Mouse (Mus musculus) lung, postnatal 0 days (tissue): ENCODE results near the gene Fam92b. TPM values are rescaled to one million over a fixed set of nuclear protein-coding genes. Genes with fewer than 3 reads are reported as not detected.

ENCODE experiments used
- ATAC-seq: fragments of 200-750 bp; cut with Nextera tagmentation; 2 replicates; pipeline ENCODE4 v1.8.0; 2017; ENCODE audit warnings: moderate library complexity
- DNase-seq: peaks from one replicate; pipeline ENCODE4 v3.0.0-alpha.2; 2016; ENCODE audit warnings: low spot score
- H3K27ac ChIP-seq: fragments of 300-500 bp; sonication (generic); 2 replicates; pipeline ENCODE4 v1.5.1; 2014; ENCODE audit warnings: antibody characterized with exemption, mild to moderate bottlenecking, low read length, mixed read lengths
- H3K27me3 ChIP-seq: fragments of 300-500 bp; sonication (generic); replicated peaks from 2 replicates; pipeline ENCODE4 v1.6.1; 2014; ENCODE audit warnings: low read length, mixed read lengths; ENCODE audit not compliant: insufficient read depth
- H3K36me3 ChIP-seq: fragments of 300-500 bp; sonication (generic); 2 replicates; pipeline ENCODE4 v1.6.1; 2014; ENCODE audit warnings: low read length, mixed read lengths; ENCODE audit not compliant: insufficient read depth
- H3K4me1 ChIP-seq: fragments of 300-500 bp; sonication (generic); 2 replicates; pipeline ENCODE4 v1.6.1; 2014; ENCODE audit warnings: antibody characterized with exemption, low read depth, low read length, mixed read lengths; ENCODE audit not compliant: insufficient read depth
- H3K4me2 ChIP-seq: fragments of 300-500 bp; sonication (generic); replicated peaks from 2 replicates; pipeline ENCODE4 v1.6.1; 2014; ENCODE audit warnings: low read depth, mild to moderate bottlenecking, low read length, moderate library complexity, mixed read lengths
- H3K4me3 ChIP-seq: fragments of 300-500 bp; sonication (generic); 2 replicates; pipeline ENCODE4 v1.5.1; 2014; ENCODE audit warnings: low read depth, low read length
- H3K9ac ChIP-seq: fragments of 300-500 bp; sonication (generic); replicated peaks from 2 replicates; pipeline ENCODE4 v1.6.1; 2014; ENCODE audit warnings: low read depth, mild to moderate bottlenecking
- H3K9me3 ChIP-seq: fragments of 300-500 bp; sonication (generic); 2 replicates; pipeline ENCODE4 v1.6.1; 2016; ENCODE audit warnings: low read length, mixed read lengths
- CTCF ChIP-seq: IDR thresholded peaks from 2 replicates; pipeline ENCODE4 v1.5.1; 2016; ENCODE audit warnings: antibody characterized with exemption, mild to moderate bottlenecking
- EP300 ChIP-seq: IDR thresholded peaks from 2 replicates; pipeline ENCODE4 v1.6.1; 2016; ENCODE audit warnings: antibody characterized with exemption, mild to moderate bottlenecking, control low read depth
- WGBS: fragments of 180-500 bp; shearing (Covaris S2); extraction: QIAGEN DNeasy Blood & Tissue Kit; methylation state at CpG from one replicate; pipeline ENCODE4 v1.1.7; 2014; 5-methylcytosine and 5-hydroxymethylcytosine counted together
- polyA plus RNA-seq: library from polyadenylated mRNA; unstranded; fragments of >200 nt; fragmentation: Nextera tagmentation; extraction: Ambion mirVana; gene quantifications from 2 replicates; pipeline ENCODE4 v1.2.1, GENCODE M21; 2015

Fam92b gene
- polyA plus RNA-seq, result 3.9 and 6.5 TPM in 2 replicates

DNA sequence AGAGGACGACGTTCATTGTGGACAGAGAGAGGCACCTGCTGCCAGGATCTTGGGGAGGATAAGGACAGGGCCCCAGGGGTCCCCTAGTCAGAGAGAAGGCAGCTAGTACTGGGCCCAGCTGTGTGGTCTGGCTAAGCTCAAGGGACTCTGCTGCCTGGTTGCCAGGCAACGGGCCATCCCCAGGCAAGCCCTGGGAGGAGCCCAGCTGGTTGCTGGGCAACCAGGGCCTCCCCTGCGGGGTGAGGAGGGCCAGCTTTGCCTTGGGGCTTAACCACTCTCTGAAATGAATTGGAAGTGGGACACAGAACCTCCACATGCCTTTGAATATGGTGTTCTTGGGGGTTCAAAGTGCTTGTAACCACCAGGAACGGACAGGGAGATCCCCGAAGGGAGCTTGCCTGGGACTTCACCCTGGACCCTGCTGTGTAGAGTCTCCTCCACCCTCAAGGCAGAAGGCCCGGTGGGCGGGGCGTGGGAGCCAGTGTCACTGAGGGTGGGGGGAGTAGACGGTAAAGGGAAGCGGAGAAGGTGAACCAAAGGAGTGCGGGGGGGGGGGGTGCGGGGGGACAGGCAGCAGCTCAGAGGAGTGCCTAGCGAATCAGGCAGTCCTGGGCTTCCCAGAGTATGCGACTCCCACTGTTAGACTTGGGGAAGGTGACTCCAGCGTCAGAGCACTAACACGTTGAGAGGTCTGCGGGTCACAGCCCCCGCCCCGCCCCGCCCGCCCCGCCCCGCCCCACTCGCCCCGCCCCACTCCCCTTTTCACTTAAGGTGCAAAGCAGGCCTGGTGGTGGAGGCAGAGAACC, at the start of gene Fam92b:
Gene Fam92b, minus strand, starts transcription at position 149 of the 806 bp plus-strand sequence.
- H3K36me3 ChIP-seq, result no peaks in the 10 kb centered on the region
- no peak for TF ChIP-seq EP300
- TF ChIP-seq CTCF, result no peak
- 2% methylated on average over 25 of the region's 26 CpGs for WGBS
- 0 out of 2 replicates have a peak, but pooled peaks cover 2% of the 10 kb centered on the region for H3K4me1 ChIP-seq
- ATAC-seq (peak; percentile 54), DNase-seq (peak; percentile 75)
- H3K9me3 ChIP-seq, result no peaks in the 10 kb centered on the region
- no peak within 1 kb of the TSS for H3K4me3 ChIP-seq
- H3K9ac ChIP-seq, result no peak within 1 kb of the TSS
- peaks cover 4% of the 10 kb centered on the region; the same call in 1 of the 2 replicates for H3K27me3 ChIP-seq
- H3K4me2 ChIP-seq, result no peak within 1 kb of the TSS
- H3K27ac ChIP-seq, result no peak within 1 kb of the TSS

DNA sequence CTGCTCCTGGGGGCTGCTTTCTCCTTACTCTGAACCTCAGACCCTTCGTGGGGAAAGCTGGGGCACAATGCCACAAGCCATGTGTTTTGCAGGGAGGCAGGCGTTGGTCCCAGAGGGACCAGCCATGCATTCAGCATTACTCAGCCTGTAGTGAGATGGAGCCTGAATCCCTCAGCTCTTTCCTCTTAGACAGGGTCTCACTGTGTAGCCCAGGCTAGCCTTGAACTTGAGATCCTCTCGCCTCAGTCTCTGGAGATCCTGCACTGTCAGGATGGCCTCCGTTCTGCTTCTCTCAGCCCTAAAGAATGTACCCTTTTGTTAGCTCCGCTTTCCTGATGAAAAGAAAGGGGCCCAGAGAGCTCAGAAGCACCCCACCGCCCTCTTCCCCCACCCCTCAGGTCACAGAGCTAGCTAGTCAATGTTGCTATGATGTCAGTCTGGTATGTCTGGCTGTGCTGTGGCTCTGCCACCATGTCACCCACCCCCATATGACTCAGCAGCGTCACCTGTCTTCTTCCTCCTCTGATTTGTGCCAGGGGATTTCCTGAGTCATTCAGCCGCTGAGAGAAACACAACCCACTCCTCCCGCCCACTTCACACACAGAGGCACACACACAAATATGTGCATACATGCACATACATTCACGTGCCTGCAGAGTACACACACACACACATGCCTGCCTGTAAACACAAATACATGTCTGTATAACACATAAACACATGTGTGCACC, 48.3 kb upstream of the Fam92b start:
- peaks cover 10% of the 10 kb centered on the region; the same call in 1 of the 2 replicates for H3K27me3 ChIP-seq
- H3K9ac ChIP-seq, result no peak overlapping the region
- H3K36me3 ChIP-seq, result no peaks in the 10 kb centered on the region
- no peak overlapping the region for H3K4me3 ChIP-seq
- H3K4me1 ChIP-seq, result peaks cover 10% of the 10 kb centered on the region
- ATAC-seq, result no peak
- WGBS, result 60% methylated on average over 10 of the region's 10 CpGs
- TF ChIP-seq EP300 (no peak), CTCF (no peak)
- H3K9me3 ChIP-seq, result no peaks in the 10 kb centered on the region
- no peak overlapping the region for H3K4me2 ChIP-seq
- H3K27ac ChIP-seq, result no peak overlapping the region
- DNase-seq, result peak; percentile 46

DNA sequence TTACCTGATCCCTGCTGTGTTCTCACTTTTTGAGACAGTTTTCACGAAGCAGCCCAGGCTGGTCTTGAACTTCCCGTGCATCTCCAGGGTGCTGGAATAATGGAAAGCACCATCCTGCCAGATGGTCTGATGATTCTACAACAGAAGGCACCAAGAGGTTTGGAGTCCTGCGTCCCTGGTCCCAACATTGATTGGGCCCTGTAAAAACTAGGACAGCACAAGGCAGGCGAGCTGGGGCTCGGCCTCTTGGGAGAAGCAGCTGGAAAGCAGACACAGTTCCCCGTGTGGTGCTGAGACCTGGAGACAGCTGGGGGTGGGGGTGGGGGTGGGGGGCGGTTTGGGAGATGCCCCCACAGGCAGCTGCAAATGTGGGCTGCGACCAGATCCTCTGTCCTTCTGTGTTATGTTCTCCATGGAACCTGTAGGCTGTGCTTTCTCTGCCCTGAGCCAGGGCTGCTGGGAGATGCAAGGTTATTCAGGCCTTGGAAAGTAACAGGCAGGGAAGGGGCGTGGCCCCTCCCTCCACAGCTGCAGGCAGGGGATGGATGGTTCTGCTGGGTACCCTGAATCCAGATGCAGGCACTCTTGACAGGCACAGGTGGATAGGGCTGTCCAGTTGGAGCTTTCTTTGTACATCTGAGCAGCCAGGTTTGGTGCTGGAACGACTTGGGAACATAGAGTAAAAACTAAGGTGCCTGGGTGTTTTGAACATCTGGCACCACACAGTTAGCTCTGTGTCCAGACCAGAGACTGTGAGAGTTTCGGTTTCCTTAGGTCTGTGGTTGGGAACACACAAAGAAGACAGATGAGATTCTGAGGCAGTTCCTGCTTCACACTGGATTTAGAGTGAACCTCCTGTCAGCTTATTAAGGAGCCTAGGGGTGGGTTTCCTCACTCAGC, 47.5 kb upstream of the Fam92b start:
- H3K9ac ChIP-seq, result no peak overlapping the region
- H3K4me2 ChIP-seq, result no peak overlapping the region
- H3K36me3 ChIP-seq, result no peaks in the 10 kb centered on the region
- peaks cover 9% of the 10 kb centered on the region; the same call in 1 of the 2 replicates for H3K27me3 ChIP-seq
- H3K4me3 ChIP-seq, result no peak overlapping the region
- no peak for DNase-seq
- H3K27ac ChIP-seq, result no peak overlapping the region
- 63% methylated on average over 11 of the region's 11 CpGs for WGBS
- H3K9me3 ChIP-seq, result no peaks in the 10 kb centered on the region
- ATAC-seq, result no peak
- H3K4me1 ChIP-seq, result peaks cover 5% of the 10 kb centered on the region
- TF ChIP-seq EP300 (no peak), CTCF (no peak)

DNA sequence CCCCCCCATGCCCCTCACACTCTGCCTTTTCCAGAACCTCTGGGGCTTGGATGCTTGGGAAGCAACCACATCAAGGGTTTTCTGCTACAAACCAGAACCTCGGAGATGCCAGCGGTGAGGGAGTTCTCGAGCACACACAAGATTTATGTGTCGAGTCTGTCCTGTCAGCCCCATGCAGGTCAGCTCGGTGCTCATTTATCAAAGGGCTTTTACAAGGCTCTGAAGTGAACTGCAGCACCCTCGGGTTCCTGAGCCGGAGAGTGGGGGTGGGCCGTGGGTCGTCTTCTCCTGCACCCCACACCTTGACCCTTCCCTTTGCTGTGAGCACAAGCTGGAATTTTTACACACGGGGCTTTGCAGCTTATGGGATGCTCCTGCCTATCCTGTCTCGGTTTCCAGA, 45.3 kb upstream of the Fam92b start:
- DNase-seq (no peak), ATAC-seq (no peak)
- Histone ChIP-seq H3K27ac (no peak overlapping the region), H3K9ac (no peak overlapping the region), H3K4me1 (no peaks in the 10 kb centered on the region), H3K36me3 (no peaks in the 10 kb centered on the region), H3K4me3 (no peak overlapping the region), H3K27me3 (no peaks in the 10 kb centered on the region), H3K9me3 (no peaks in the 10 kb centered on the region), H3K4me2 (no peak overlapping the region)
- TF ChIP-seq EP300 (no peak), CTCF (no peak)
- 54% methylated on average over 11 of the region's 11 CpGs for WGBS

DNA sequence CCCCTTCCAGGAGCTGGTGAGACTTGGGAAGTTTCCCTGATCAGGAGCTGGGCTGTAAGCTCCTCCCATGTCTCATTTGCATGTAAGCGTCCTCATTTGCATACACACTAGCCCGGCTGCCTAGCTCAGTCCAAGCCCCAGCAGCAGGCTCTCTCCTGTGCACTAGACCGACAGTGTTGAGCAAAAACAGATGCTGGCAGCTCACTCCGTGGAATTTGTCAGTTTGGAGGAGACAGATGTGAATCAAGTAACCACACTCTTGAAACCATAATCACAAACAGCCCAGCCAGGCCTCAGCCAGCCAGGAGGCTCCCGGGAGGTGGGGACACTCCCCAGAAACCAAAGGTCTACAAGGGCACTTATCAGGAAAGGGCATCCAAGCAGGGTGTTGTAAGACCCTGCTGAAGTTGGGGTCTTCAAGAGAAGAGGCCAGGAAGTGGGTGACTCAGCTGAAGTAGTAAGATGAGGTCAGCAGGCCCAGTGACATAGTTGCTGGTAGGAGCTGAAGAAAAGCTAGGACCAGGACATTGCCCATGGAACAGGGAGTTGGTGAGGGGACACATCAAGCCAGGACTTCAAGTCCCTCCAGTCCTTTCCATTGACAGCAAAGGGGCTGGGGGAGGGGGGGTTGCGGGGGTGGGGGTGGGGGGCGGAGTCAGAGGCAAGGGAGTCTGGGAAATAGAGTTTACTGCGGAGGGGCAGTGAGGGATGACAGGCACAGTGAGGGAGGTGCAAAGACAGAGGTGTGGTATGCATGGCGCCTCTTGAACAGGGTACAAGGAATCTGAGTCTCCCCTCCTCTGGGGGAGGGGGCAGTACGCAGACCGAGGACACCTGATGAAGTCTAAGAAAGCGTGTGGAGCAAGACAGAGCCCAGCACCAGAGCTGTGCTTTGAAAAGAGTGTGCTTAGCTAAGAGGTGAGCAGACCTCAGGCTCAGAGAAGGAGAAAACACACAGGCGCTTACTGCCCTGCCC, 39.9 kb upstream of the Fam92b start:
- Histone ChIP-seq H3K36me3 (no peaks in the 10 kb centered on the region), H3K9ac (no peak overlapping the region), H3K4me2 (no peak overlapping the region), H3K9me3 (no peaks in the 10 kb centered on the region), H3K4me3 (no peak overlapping the region), H3K27me3 (no peaks in the 10 kb centered on the region), H3K27ac (peak overlapping the region; percentile 51), H3K4me1 (no peaks in the 10 kb centered on the region)
- no peak for TF ChIP-seq CTCF
- 0 out of 2 replicates have a peak, but pooled peaks have one; percentile 36 for TF ChIP-seq EP300
- 19% methylated on average over 13 of the region's 13 CpGs for WGBS
- DNase-seq (peak; percentile 89), ATAC-seq (peak; percentile 85)
